Mouse (Mus musculus) brain, embryonic 14.5 days (tissue): Measurements from ENCODE around the gene Dapk1.

ENCODE experiments used
- CTCF ChIP-seq: fragments of 200-500 bp; IDR thresholded peaks from 2 replicates; pipeline ENCODE4 v1.5.1; 2012; ENCODE audit warnings: inconsistent platforms, mild to moderate bottlenecking, moderate library complexity, borderline replicate concordance; ENCODE audit not compliant: insufficient read depth, insufficient read length; ENCODE audit errors: extremely low read depth
- POLR2A ChIP-seq: fragments of 200-500 bp; IDR thresholded peaks from 2 replicates; pipeline ENCODE4 v1.6.1; 2012; ENCODE audit warnings: mild to moderate bottlenecking, inconsistent platforms, borderline replicate concordance; ENCODE audit not compliant: poor library complexity, insufficient read depth, insufficient read length, severe bottlenecking; ENCODE audit errors: extremely low read depth

DNA sequence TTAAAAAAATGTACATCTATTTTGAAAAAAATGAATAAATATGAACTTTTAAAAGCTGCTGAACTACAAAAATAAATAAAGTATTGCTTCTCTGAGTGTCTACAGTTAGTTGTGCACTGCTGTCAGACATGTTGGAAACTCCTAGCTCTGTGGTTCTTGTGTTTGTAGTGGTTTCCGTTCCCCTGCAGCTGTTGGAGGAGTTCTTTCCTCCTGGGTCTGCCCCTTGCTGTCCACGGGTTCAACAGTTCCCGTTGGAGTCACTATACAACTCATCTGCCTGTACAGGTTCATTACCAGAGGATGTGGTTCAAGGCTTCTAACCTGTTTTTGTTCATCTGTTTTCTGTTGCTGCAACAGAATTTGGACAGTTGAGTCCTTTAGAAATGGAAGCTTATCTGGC is 10.4 kb downstream of the Dapk1 start:
- TF ChIP-seq CTCF (no peak), POLR2A (no peak)
